Mouse (Mus musculus) spleen, postnatal 4 days (tissue): Measurements from ENCODE around the gene Riox1.
"Not testable (repeated sequence)": the region's sequence is repeated elsewhere in the genome, so short reads cannot be mapped to it uniquely, and the experiment has no call there.

Source experiments
- DNase-seq, 2 experiments: peaks; one replicate each; pipeline ENCODE4 v3.0.0; 2022; ENCODE audit warnings: low spot score in 2 of 2

Riox1 gene

GRCm38 (mm10) chr12:83950493-83950839 is at the start of gene Riox1:
Gene Riox1, plus strand, starts transcription at chr12:83950608.
- DNase-seq = peak in 1 of 2 experiments; percentile 77

DNA sequence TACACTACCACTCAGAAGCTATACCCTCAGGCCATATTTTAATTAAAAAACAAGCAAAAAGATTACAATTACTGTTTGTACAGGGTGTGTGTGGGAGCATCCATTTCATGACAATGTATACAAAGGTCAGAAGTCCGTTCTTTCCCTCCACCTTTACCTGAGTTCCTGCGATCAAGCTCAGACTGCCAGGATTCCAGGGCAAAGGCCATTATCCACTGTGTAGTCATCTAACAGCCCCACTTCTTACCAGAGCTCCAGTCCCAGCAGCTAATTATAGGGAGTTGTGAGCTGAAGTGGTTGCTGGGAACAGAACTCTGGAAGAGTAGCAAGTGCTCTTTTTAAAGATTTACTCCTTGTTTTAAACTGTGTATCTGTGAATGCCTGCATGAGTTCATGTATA is 40.0 kb upstream of the Riox1 start:
- no peak for DNase-seq

GRCm38 (mm10) chr12:83914202-83914740 is 36.1 kb upstream of the Riox1 start:
- no peak for DNase-seq

GRCm38 (mm10) chr12:83914797-83915196 is 35.6 kb upstream of the Riox1 start:
- DNase-seq = no peak

GRCm38 (mm10) chr12:83916884-83917283 is 33.5 kb upstream of the Riox1 start:
- DNase-seq = no peak

- peak; percentile 21 to 73 for DNase-seq
Measured at GRCm38 (mm10) chr12:83920721-83921441, 29.5 kb upstream of the Riox1 start.

- DNase-seq = peak; percentile 97 to 98
Measured at GRCm38 (mm10) chr12:83921535-83922381, 28.6 kb upstream of the Riox1 start, which contains the start of gene Numb. Gene Numb, minus strand, starts transcription at chr12:83921934.

GRCm38 (mm10) chr12:83922724-83923485 is 27.5 kb upstream of the Riox1 start:
- DNase-seq = no peak

DNA sequence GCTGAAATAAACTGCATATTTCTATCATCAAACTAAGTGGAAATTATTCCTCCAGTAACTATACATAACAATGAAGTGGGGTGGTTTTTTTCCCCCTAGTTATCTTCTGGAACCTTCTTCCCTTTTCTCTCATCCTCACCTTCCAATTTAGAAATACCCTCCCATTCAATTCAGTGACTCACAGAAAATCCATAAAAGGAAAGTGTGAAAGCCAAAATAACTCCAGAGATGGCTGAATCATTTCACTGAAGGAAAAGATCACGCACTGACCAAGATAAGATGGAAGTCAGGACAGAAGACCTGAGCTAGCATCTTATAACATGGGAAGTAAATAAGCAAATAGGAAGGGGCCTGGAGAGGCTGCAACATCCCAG is 26.9 kb upstream of the Riox1 start:
- peak in 1 of 2 experiments; percentile 38 for DNase-seq

GRCm38 (mm10) chr12:83924332-83924731 is 26.1 kb upstream of the Riox1 start:
- DNase-seq = peak in 1 of 2 experiments; percentile 40

DNA sequence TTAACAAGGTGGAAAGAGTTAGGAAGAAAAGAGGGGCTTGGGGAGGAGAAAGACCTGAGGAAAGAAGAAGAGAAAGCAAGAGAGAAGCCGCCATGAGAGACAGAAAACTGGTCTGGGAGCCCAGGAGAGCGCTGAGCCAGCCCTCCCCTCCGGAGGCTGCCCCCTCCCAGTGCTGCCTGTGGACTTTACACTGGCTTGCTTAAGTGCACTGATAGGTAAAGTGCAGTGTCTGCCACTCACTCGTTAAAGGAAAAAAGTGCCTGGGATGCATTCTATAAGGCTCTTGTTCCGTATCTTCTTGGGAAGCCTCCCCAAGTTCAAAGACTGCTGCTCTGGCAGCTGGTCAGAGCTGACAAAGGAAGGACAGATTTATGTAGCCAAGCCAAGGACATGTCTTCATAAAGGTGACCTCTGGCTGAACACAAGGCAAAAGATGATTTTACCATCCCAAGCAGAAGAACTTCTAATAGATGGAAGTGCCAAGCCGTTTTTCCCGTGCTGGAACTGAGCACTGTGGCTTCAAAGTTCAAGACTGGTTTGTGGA is 25.2 kb upstream of the Riox1 start:
- peak in 1 of 2 experiments; percentile 34 for DNase-seq

DNA sequence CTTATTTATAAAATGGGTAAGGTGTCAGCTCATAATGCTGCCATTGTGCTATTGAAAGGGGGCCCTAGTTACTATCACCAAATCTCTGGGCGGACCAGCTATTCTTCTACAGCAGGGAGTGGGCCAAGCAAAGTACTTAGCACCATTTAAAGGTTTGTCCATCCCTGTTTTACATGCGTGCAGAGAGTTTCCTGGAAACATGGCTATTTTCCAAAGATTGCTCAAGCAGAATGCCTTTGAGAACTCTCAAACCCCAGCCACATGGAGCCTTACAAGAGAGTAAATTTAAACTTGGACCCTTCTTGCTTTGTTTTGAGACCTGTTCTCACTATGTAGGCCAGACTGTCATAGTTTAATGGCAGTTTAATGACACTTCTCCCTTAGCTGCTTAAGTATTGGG is 24.3 kb upstream of the Riox1 start:
- DNase-seq = no peak

GRCm38 (mm10) chr12:83927747-83928146 is 22.7 kb upstream of the Riox1 start:
- DNase-seq = peak in 1 of 2 experiments; percentile 58

DNA sequence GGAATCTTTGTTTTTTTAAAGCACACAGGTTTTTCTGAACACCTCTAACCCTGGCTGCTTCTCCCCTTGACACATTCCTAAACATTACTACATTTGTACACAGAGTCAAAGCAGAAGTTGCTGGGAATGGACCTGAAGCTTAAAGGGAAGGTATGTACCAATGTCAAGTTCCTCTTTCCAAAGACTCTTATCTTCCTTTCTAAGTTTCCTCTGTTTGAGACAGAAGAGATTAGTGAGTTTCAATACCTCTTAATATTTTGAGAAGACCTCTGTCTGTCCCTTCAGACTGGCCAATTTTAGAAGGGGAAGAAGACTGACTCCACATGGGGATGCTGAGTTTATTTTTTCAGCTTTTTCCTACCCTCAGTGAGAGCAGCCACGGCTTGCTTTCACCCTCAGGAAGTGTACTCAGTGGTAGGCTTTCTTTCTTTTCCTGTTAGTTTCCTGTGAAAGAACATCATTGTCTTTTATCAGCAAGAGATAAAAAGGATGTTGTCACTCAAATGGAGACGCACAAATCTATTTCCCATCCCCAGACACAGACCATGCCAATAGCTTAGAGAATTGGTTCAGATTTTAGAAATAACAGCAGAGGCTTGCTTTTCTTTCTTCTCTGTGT is 21.1 kb upstream of the Riox1 start:
- no peak for DNase-seq

DNA sequence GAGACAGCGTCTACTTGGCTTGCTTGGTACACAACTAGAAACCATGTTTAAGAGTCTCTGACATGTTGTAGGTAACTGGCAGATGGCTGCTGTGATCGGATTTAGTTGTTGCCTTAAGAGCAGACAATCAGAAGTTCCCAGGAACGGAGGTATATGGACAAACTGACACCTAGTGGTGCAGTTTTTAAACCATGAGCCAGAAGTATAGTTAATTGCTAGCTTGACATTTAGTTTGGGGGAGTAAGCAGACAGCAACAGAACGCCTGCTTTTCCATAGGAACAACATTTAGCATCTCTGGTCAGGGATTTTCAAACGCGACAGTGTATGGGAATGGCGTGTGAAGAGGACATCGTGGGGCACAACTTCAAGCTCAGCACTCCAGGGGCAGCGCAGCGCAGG is 12.8 kb upstream of the Riox1 start:
- DNase-seq = no peak

GRCm38 (mm10) chr12:83938592-83938991 is 11.8 kb upstream of the Riox1 start:
- DNase-seq = not testable (repeated sequence)

- DNase-seq = no peak
Measured at GRCm38 (mm10) chr12:83939332-83939731, 11.1 kb upstream of the Riox1 start.

DNA sequence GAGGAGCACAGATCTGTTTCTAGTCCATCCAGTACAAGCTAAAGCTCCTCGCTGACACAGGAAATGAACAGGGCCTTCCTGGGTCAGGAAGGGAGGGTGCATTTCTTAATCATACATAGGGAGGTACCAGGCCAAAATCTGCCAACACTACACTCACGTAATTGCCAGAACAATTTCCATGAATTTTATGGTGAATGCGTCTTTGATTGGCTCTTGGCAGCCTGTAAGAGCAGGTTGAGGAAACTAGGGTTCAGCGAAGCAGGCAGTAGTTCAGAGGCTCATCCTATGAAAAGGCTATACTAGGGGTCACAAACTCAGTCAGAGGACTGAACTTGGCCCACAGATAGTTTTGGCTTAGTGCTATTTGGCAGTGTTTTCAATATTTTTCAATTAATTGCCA is 10.4 kb upstream of the Riox1 start:
- no peak for DNase-seq

GRCm38 (mm10) chr12:83941938-83942337 is 8.5 kb upstream of the Riox1 start:
- DNase-seq = no peak

GRCm38 (mm10) chr12:83947260-83947811 is 3.1 kb upstream of the Riox1 start:
- DNase-seq = no peak

DNA sequence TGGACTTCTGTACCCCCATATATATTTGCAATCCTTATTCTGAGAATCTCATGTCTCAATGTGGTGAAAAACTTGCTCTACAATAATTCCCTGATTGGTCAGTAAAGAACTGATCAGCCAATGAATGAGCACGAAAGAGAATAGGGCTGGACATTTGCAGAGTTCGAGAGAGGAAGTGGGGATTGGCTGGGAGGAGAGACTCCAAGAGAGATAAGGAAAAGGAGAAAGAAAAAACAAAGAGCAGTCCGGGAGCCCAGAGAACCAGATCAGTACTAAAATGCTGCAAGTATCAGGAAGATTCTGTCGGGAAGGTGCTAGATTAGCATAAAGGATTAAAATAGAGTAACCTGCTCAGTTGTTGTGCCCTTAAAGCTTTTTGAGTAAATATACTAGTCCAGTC is 1.4 kb upstream of the Riox1 start:
- no peak for DNase-seq
